Mouse (Mus musculus) G1E (cell line): Measurements from ENCODE around the gene Hipk4. TPM values are rescaled to one million over a fixed set of nuclear protein-coding genes. Genes with fewer than 3 reads are reported as not detected.

Source experiments
- ATAC-seq: 2 replicates; pipeline ENCODE4 v1.8.0; 2016; ENCODE audit warnings: mild to moderate bottlenecking; ENCODE audit not compliant: insufficient number of reproducible peaks, poor library complexity, low FRiP score, severe bottlenecking; ENCODE audit errors: extremely low read depth
- DNase-seq: peaks from one replicate; pipeline ENCODE4 v3.0.0; 2012; ENCODE audit warnings: low spot score
- H3K27me3 ChIP-seq: 2 replicates; pipeline ENCODE4 v1.6.1; 2012; ENCODE audit warnings: mild to moderate bottlenecking, low read length, inconsistent platforms; ENCODE audit not compliant: insufficient read depth
- H3K36me3 ChIP-seq: replicated peaks from 2 replicates; pipeline ENCODE3; 2012; ENCODE audit warnings: mild to moderate bottlenecking, inconsistent platforms
- H3K4me1 ChIP-seq: 2 replicates; pipeline ENCODE4 v1.6.1; 2012; ENCODE audit warnings: low read depth, low read length, inconsistent platforms, mixed read lengths; ENCODE audit not compliant: insufficient read depth
- H3K4me3 ChIP-seq: 2 replicates; pipeline ENCODE4 v1.5.1; 2012; ENCODE audit warnings: low read depth, mild to moderate bottlenecking, inconsistent platforms, low read length, moderate library complexity, mixed read lengths
- H3K9me3 ChIP-seq: replicated peaks from 2 replicates; pipeline ENCODE4 v1.6.1; 2012; ENCODE audit warnings: inconsistent platforms
- CTCF ChIP-seq: IDR thresholded peaks from 2 replicates; pipeline ENCODE4 v1.5.1; 2012; ENCODE audit warnings: low read depth, low read length, inconsistent platforms, mixed read lengths
- GATA1 ChIP-seq: IDR thresholded peaks from 2 replicates; pipeline ENCODE4 v1.6.1; 2012; ENCODE audit warnings: borderline replicate concordance, low read length, inconsistent platforms, mixed read lengths
- GATA2 ChIP-seq: IDR thresholded peaks from 2 replicates; pipeline ENCODE4 v1.6.1; 2012; ENCODE audit warnings: low read depth, low read length, inconsistent platforms, borderline replicate concordance
- POLR2AphosphoS5 ChIP-seq: IDR thresholded peaks from 2 replicates; pipeline ENCODE4 v1.6.1; 2012; ENCODE audit warnings: low read depth, low read length, inconsistent platforms; ENCODE audit not compliant: insufficient replicate concordance
- TAL1 ChIP-seq: conservative IDR thresholded peaks from 2 replicates; pipeline ENCODE4 v1.6.1; 2012; ENCODE audit warnings: low read depth, low read length, inconsistent platforms, mixed read lengths
- polyA plus RNA-seq: library from polyadenylated mRNA; stranded (reverse); fragments of >175 nt; gene quantifications from 2 replicates; pipeline ENCODE4 v1.2.3, GENCODE M21; 2012
- total RNA-seq, 2 experiments: library from RNA; stranded (forward) in 1 of 2; stranded (reverse) in 1 of 2; fragments of 200-1000 nt in 1 of 2; fragments of >200 nt in 1 of 2; fragmentation: Nextera tagmentation in 1 of 2; gene quantifications; 2 replicates each; pipeline ENCODE4 v1.2.3; 2014 to 2017

Gene Hipk4
- total and polyA plus RNA-seq, 3 experiments: 0.09 to 0.38 (median 0.11) TPM

- peak; percentile 95 for DNase-seq
- no peak for TF ChIP-seq CTCF
- peak; percentile 94 for TF ChIP-seq POLR2AphosphoS5
- Histone ChIP-seq H3K36me3 (peaks cover 28% of the 10 kb centered on the region), H3K9me3 (no peaks in the 10 kb centered on the region), H3K27me3 (no peaks in the 10 kb centered on the region), H3K4me3 (peak within 1 kb of the TSS; percentile 77), H3K4me1 (peaks cover 78% of the 10 kb centered on the region)
- ATAC-seq: peak; percentile 70
Observed at GRCm38 (mm10) chr7:27486770-27487697, 36.0 kb upstream of the Hipk4 start, which contains the start of gene Sertad1. Sertad1 (plus strand) TSS chr7:27486910.

GRCm38 (mm10) chr7:27487740-27488268 is 35.3 kb upstream of the Hipk4 start:
- H3K4me3 ChIP-seq: peak overlapping the region; percentile 77
- TF ChIP-seq CTCF (no peak), GATA2 (no peak), TAL1 (no peak), GATA1 (no peak), POLR2AphosphoS5 (no peak)
- peak; percentile 37 for DNase-seq
- H3K9me3 ChIP-seq: no peaks in the 10 kb centered on the region
- H3K36me3 ChIP-seq: peaks cover 33% of the 10 kb centered on the region
- no peak for ATAC-seq
- H3K4me1 ChIP-seq: peaks cover 75% of the 10 kb centered on the region
- H3K27me3 ChIP-seq: no peaks in the 10 kb centered on the region

GRCm38 (mm10) chr7:27489270-27489869 is 33.7 kb upstream of the Hipk4 start:
- DNase-seq (no peak), ATAC-seq (no peak)
- no peaks in the 10 kb centered on the region for H3K9me3 ChIP-seq
- H3K27me3 ChIP-seq: no peaks in the 10 kb centered on the region
- peaks cover 33% of the 10 kb centered on the region for H3K36me3 ChIP-seq
- peak overlapping the region; percentile 71; the same call in 1 of the 2 replicates for H3K4me3 ChIP-seq
- H3K4me1 ChIP-seq: peaks cover 74% of the 10 kb centered on the region
- no peak for TF ChIP-seq GATA2
- TF ChIP-seq CTCF: no peak
- no peak for TF ChIP-seq GATA1
- TF ChIP-seq POLR2AphosphoS5: no peak
- TF ChIP-seq TAL1: no peak

GRCm38 (mm10) chr7:27490227-27490542 is 32.9 kb upstream of the Hipk4 start:
- H3K9me3 ChIP-seq: no peaks in the 10 kb centered on the region
- no peak for TF ChIP-seq POLR2AphosphoS5
- DNase-seq (no peak), ATAC-seq (no peak)
- peaks cover 71% of the 10 kb centered on the region for H3K4me1 ChIP-seq
- H3K27me3 ChIP-seq: no peaks in the 10 kb centered on the region
- peaks cover 33% of the 10 kb centered on the region for H3K36me3 ChIP-seq
- H3K4me3 ChIP-seq: peak overlapping the region; percentile 71

GRCm38 (mm10) chr7:27490543-27491329 is 32.3 kb upstream of the Hipk4 start:
- H3K4me3 ChIP-seq: peak overlapping the region; percentile 71
- no peaks in the 10 kb centered on the region for H3K27me3 ChIP-seq
- H3K36me3 ChIP-seq: peaks cover 33% of the 10 kb centered on the region
- DNase-seq (peak; percentile 94), ATAC-seq (peak; percentile 73)
- TF ChIP-seq CTCF (peak; percentile 63; the same call in 1 of the 2 replicates), GATA2 (no peak)
- H3K9me3 ChIP-seq: no peaks in the 10 kb centered on the region
- peaks cover 67% of the 10 kb centered on the region for H3K4me1 ChIP-seq

- DNase-seq: no peak
- peaks cover 66% of the 10 kb centered on the region for H3K4me1 ChIP-seq
- no peak for TF ChIP-seq GATA1
- no peak for TF ChIP-seq POLR2AphosphoS5
- no peak for TF ChIP-seq CTCF
- no peak for TF ChIP-seq GATA2
Observed at GRCm38 (mm10) chr7:27491856-27492255, 31.2 kb upstream of the Hipk4 start.

More at GRCm38 (mm10) chr7:27491856-27492255, 31.2 kb upstream of the Hipk4 start:
- Histone ChIP-seq H3K4me3 (peak overlapping the region; percentile 16; the same call in 1 of the 2 replicates), H3K9me3 (no peaks in the 10 kb centered on the region), H3K36me3 (peaks cover 33% of the 10 kb centered on the region), H3K27me3 (no peaks in the 10 kb centered on the region; the same call in 1 of the 2 replicates)
- no peak for ATAC-seq
